Comparison of ENCODE assay signal across 8 mouse cellular contexts in the genomic region with DNA sequence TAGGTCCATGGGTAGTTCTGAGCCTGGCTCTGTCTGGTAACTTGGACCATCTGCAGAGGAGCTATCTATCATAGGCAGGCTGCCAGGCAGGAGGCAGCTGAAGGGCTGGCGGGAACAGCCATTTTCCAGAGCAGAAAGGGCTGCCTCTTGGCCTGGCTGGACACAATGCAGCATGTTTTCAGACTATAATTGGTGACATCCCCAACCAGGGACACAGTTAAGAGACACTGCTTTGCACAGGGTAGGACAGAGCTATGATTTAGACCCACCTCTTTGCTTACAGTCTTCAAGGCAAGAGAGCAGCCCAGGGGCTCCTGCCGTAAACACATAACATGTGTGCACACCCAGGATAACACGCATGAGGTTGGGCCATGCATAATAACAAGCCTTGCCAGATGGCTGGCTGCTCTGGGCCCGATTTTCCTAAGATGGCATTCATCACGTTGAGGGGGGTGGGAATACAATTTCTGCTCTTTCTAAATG. TPM values are rescaled to one million over a fixed set of nuclear protein-coding genes. Genes with fewer than 3 reads are reported as not detected.
DNase-seq lines count a peak whose midpoint lies in the region; ATAC-seq and TF ChIP-seq lines count a peak whose summit lies in the region.

No protein-coding gene starts in this region.

- 0 out of 2 replicates have a peak, but pooled peaks cover 5% of the 10 kb centered on the region for H3K9me3 ChIP-seq in heart, embryonic 12.5 days (replicated peaks)

- no peaks in the 10 kb centered on the region for H3K36me3 ChIP-seq in heart, embryonic 12.5 days
- no peaks in the 10 kb centered on the region for H3K36me3 ChIP-seq in thymus, adult 2 months (ENCODE audit: control insufficient read depth, insufficient read depth, low read length)

- H3K27me3 ChIP-seq in heart, embryonic 12.5 days (replicated peaks): no peaks in the 10 kb centered on the region
- no peaks in the 10 kb centered on the region for H3K27me3 ChIP-seq in thymus, adult 2 months (ENCODE audit: control insufficient read depth, insufficient read depth, low read length)

- DNase-seq in frontal cortex, postnatal 25 days (ENCODE audit: low spot score in 2 of 2): no peak
- DNase-seq in adipocyte (ENCODE audit: low spot score): peak; percentile 37
- peak; percentile 27 to 45 for DNase-seq in layer of hippocampus, postnatal 36 days
- no peak for DNase-seq in spleen, postnatal 4 days (ENCODE audit: low spot score in 2 of 2)
- no peak for DNase-seq in thymus, adult 2 months

- no peak for TF ChIP-seq CTCF in thymus, adult 2 months (IDR thresholded peaks at IDR 0.05; ENCODE audit: borderline replicate concordance, control insufficient read depth, extremely low read depth, insufficient read depth, low read length, poor library complexity)

- ATAC-seq in frontal cortex, adult (ENCODE audit: low TSS enrichment): peak; percentile 48; the same call in 1 of the 2 replicates
- peak; percentile 36; the same call in 1 of the 2 replicates for ATAC-seq in heart, embryonic 12.5 days (ENCODE audit: insufficient number of reproducible peaks, low FRiP score)
- ATAC-seq in monocyte, adult 5-6 weeks (replicated peaks; ENCODE audit: insufficient number of reproducible peaks, low FRiP score, low TSS enrichment, poor library complexity, severe bottlenecking): no peak

- no peak for TF ChIP-seq POLR2A in thymus, adult 2 months (IDR thresholded peaks at IDR 0.05; ENCODE audit: control insufficient read depth, extremely low read depth, insufficient read depth, low read length, poor library complexity)

- H3K9ac ChIP-seq in heart, embryonic 12.5 days: no peak overlapping the region

- H3K4me2 ChIP-seq in heart, embryonic 12.5 days: no peak overlapping the region

- WGBS in heart, embryonic 12.5 days: 65% methylated on average over 5 of the region's 5 CpGs
- 93% methylated on average over 5 of the region's 5 CpGs for WGBS in thymus, adult 2 months

- H3K4me3 ChIP-seq in heart, embryonic 12.5 days: no peak overlapping the region
- no peak overlapping the region for H3K4me3 ChIP-seq in thymus, adult 2 months (ENCODE audit: control insufficient read depth, insufficient read depth, low read length)

- H3K4me1 ChIP-seq in heart, embryonic 12.5 days (replicated peaks): peaks cover 42% of the 10 kb centered on the region
- H3K4me1 ChIP-seq in thymus, adult 2 months (replicated peaks; ENCODE audit: control insufficient read depth, insufficient read depth, low read length): peaks cover 25% of the 10 kb centered on the region

- peak overlapping the region; percentile 55 for H3K27ac ChIP-seq in heart, embryonic 12.5 days (ENCODE audit: poor library complexity, severe bottlenecking)
- H3K27ac ChIP-seq in thymus, adult 2 months (ENCODE audit: control insufficient read depth, insufficient read depth, low read length): no peak overlapping the region

RNA-seq across cellular contexts. Expression of a gene that starts 23.1 kb away (rescaled TPM):
- 17.3 and 17.4 TPM in 2 replicates for polyA plus RNA-seq in heart, embryonic 12.5 days (2016; fragmentation: Nextera tagmentation; extraction: Ambion mirVana)
- total RNA-seq in layer of hippocampus, postnatal 36 days (2021): 100 to 1,000 TPM in 1 of 2 experiments, 10 to 100 TPM in 1; 96.5 to 108 TPM
- total RNA-seq in monocyte, adult 5-6 weeks (2017): 134 to 201 TPM (median 136 TPM) in 3 replicates
- polyA plus RNA-seq in thymus, adult 2 months (2012; rRNA removed): 156 and 182 TPM in 2 replicates

RNA-seq across cellular contexts. Expression of a gene that starts 29.9 kb away (rescaled TPM):
- 58.9 and 64.4 TPM in 2 replicates for polyA plus RNA-seq in heart, embryonic 12.5 days (2016; fragmentation: Nextera tagmentation; extraction: Ambion mirVana)
- 10 to 100 TPM; 19.9 to 22.3 TPM for total RNA-seq in layer of hippocampus, postnatal 36 days (2021)
- 17.5 to 34.3 TPM (median 24.0 TPM) in 3 replicates for total RNA-seq in monocyte, adult 5-6 weeks (2017)
- 15.0 and 16.2 TPM in 2 replicates for polyA plus RNA-seq in thymus, adult 2 months (2012; rRNA removed)

Comparison
In these comparisons a context has a peak if more than half of its experiments do, and no peak if none do; other contexts are left out.
1. DNase-seq: peak in adipocyte (single experiment) and layer of hippocampus, postnatal 36 days (2 of 2); none in frontal cortex, postnatal 25 days (0 of 2), spleen, postnatal 4 days (0 of 2) and thymus, adult 2 months (single experiment).